Mouse (Mus musculus): ENCODE data around the gene Morn3. TPM values are rescaled to one million over a fixed set of nuclear protein-coding genes. Genes with fewer than 3 reads are reported as not detected.
"Not testable (repeated sequence)": the region's sequence is repeated elsewhere in the genome, so short reads cannot be mapped to it uniquely, and the experiment has no call there.

Morn3 gene
- polyA plus RNA-seq, 1 experiment from 2014 or later: 0.57 TPM

GRCm38 (mm10) chr5:123061402-123061749, 14.6 kb upstream of the Morn3 start:
- not testable (repeated sequence) for ATAC-seq; H3K4me3 ChIP-seq (ENCODE audit: low read length); H3K9ac ChIP-seq (ENCODE audit: low read depth, low read length)

GRCm38 (mm10) chr5:123060706-123061401, 14.0 kb upstream of the Morn3 start:
- peak overlapping the region; percentile 29 for H3K27ac ChIP-seq (ENCODE audit: low read length)
- no peaks in the 10 kb centered on the region for H3K27me3 ChIP-seq (replicated peaks; ENCODE audit: control insufficient read depth, insufficient read depth, low read length)
- H3K36me3 ChIP-seq (ENCODE audit: control insufficient read depth, insufficient read depth, low read length): no peaks in the 10 kb centered on the region
- H3K4me3 ChIP-seq (ENCODE audit: low read length): no peak overlapping the region
- peaks cover 8% of the 10 kb centered on the region for H3K4me1 ChIP-seq (ENCODE audit: control insufficient read depth, insufficient read depth, low read length)
- H3K9ac ChIP-seq (ENCODE audit: low read depth, low read length): no peak overlapping the region
- no peak overlapping the region for H3K4me2 ChIP-seq (ENCODE audit: low read depth, low read length)
- WGBS: 54% methylated on average over 9 of the region's 9 CpGs
- no peaks in the 10 kb centered on the region for H3K9me3 ChIP-seq (ENCODE audit: control insufficient read depth, low read length)
- no peak for ATAC-seq

More at GRCm38 (mm10) chr5:123061402-123061749, 14.6 kb upstream of the Morn3 start:
- H3K27ac ChIP-seq (ENCODE audit: low read length); H3K9me3 ChIP-seq (ENCODE audit: control insufficient read depth, low read length); H3K4me2 ChIP-seq (ENCODE audit: low read depth, low read length); H3K27me3 ChIP-seq (replicated peaks; ENCODE audit: control insufficient read depth, insufficient read depth, low read length); H3K4me1 ChIP-seq (ENCODE audit: control insufficient read depth, insufficient read depth, low read length); H3K36me3 ChIP-seq (ENCODE audit: control insufficient read depth, insufficient read depth, low read length): not testable (repeated sequence)
- WGBS: 73% methylated on average over 5 of the region's 6 CpGs

GRCm38 (mm10) chr5:123059757-123060520, 13.1 kb upstream of the Morn3 start:
- ATAC-seq: no peak
- Histone ChIP-seq H3K4me1 (ENCODE audit: control insufficient read depth, insufficient read depth, low read length) (peaks cover 8% of the 10 kb centered on the region), H3K9ac (ENCODE audit: low read depth, low read length) (peak overlapping the region; percentile 14; the same call in 1 of the 2 replicates), H3K9me3 (ENCODE audit: control insufficient read depth, low read length) (no peaks in the 10 kb centered on the region), H3K27me3 (replicated peaks; ENCODE audit: control insufficient read depth, insufficient read depth, low read length) (no peaks in the 10 kb centered on the region), H3K4me3 (ENCODE audit: low read length) (no peak overlapping the region), H3K4me2 (ENCODE audit: low read depth, low read length) (peak overlapping the region; percentile 27; the same call in 1 of the 2 replicates), H3K36me3 (ENCODE audit: control insufficient read depth, insufficient read depth, low read length) (no peaks in the 10 kb centered on the region), H3K27ac (ENCODE audit: low read length) (peak overlapping the region; percentile 29)
- 18% methylated on average over 14 of the region's 14 CpGs for WGBS

GRCm38 (mm10) chr5:123058251-123059102, 11.7 kb upstream of the Morn3 start:
- WGBS: 31% methylated on average over 16 of the region's 16 CpGs
- no peak for ATAC-seq
- no peaks in the 10 kb centered on the region for H3K27me3 ChIP-seq (replicated peaks; ENCODE audit: control insufficient read depth, insufficient read depth, low read length)
- H3K9me3 ChIP-seq (ENCODE audit: control insufficient read depth, low read length): no peaks in the 10 kb centered on the region
- H3K9ac ChIP-seq (ENCODE audit: low read depth, low read length): peak overlapping the region; percentile 63
- peak overlapping the region; percentile 45 for H3K27ac ChIP-seq (ENCODE audit: low read length)
- no peaks in the 10 kb centered on the region for H3K36me3 ChIP-seq (ENCODE audit: control insufficient read depth, insufficient read depth, low read length)
- peak overlapping the region; percentile 41 for H3K4me3 ChIP-seq (ENCODE audit: low read length)
- H3K4me1 ChIP-seq (ENCODE audit: control insufficient read depth, insufficient read depth, low read length): peaks cover 8% of the 10 kb centered on the region
- peak overlapping the region; percentile 58 for H3K4me2 ChIP-seq (ENCODE audit: low read depth, low read length)

GRCm38 (mm10) chr5:123057366-123058250, 10.8 kb upstream of the Morn3 start:
- Histone ChIP-seq H3K36me3 (ENCODE audit: control insufficient read depth, insufficient read depth, low read length) (no peaks in the 10 kb centered on the region), H3K27me3 (replicated peaks; ENCODE audit: control insufficient read depth, insufficient read depth, low read length) (no peaks in the 10 kb centered on the region), H3K9me3 (ENCODE audit: control insufficient read depth, low read length) (no peaks in the 10 kb centered on the region), H3K9ac (ENCODE audit: low read depth, low read length) (peak overlapping the region; percentile 63), H3K27ac (ENCODE audit: low read length) (peak overlapping the region; percentile 45), H3K4me1 (ENCODE audit: control insufficient read depth, insufficient read depth, low read length) (peaks cover 8% of the 10 kb centered on the region), H3K4me3 (ENCODE audit: low read length) (peak overlapping the region; percentile 41), H3K4me2 (ENCODE audit: low read depth, low read length) (peak overlapping the region; percentile 58)
- ATAC-seq: peak; percentile 95
- 7% methylated on average over 48 of the region's 48 CpGs for WGBS

- peaks cover 5% of the 10 kb centered on the region for H3K4me1 ChIP-seq (ENCODE audit: control insufficient read depth, insufficient read depth, low read length)
- no peak overlapping the region for H3K4me3 ChIP-seq (ENCODE audit: low read length)
- no peak overlapping the region for H3K4me2 ChIP-seq (ENCODE audit: low read depth, low read length)
- H3K9ac ChIP-seq (ENCODE audit: low read depth, low read length): no peak overlapping the region
- no peaks in the 10 kb centered on the region for H3K36me3 ChIP-seq (ENCODE audit: control insufficient read depth, insufficient read depth, low read length)
- WGBS: 77% methylated on average over 5 of the region's 5 CpGs
- H3K27me3 ChIP-seq (replicated peaks; ENCODE audit: control insufficient read depth, insufficient read depth, low read length): no peaks in the 10 kb centered on the region
- no peak overlapping the region for H3K27ac ChIP-seq (ENCODE audit: low read length)
- no peaks in the 10 kb centered on the region for H3K9me3 ChIP-seq (ENCODE audit: control insufficient read depth, low read length)
- no peak for ATAC-seq
Observed at GRCm38 (mm10) chr5:123051736-123052135, 4.9 kb upstream of the Morn3 start.

DNA sequence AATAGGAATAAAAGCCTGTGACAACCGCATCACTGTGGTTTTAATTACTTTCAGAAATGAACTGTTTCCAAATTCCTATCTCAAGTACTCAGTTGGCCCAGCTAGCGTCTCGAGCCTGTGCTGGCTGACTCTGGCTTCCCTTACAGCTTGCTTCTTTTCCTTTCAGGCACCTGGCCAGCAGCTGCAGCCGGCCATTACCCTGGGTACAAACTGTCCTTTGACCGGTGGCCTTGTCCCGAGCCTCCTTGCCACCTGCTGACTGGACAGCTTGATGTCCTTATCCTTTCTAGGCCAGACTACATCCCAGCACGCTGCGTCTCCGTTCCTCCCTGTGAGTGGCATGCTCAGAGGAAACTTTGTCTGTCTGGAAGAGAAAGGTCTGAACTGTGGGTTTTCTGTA, 4.1 kb upstream of the Morn3 start:
- no peak overlapping the region for H3K9ac ChIP-seq (ENCODE audit: low read depth, low read length)
- no peaks in the 10 kb centered on the region for H3K36me3 ChIP-seq (ENCODE audit: control insufficient read depth, insufficient read depth, low read length)
- no peak overlapping the region for H3K4me3 ChIP-seq (ENCODE audit: low read length)
- H3K9me3 ChIP-seq (ENCODE audit: control insufficient read depth, low read length): no peaks in the 10 kb centered on the region
- H3K27ac ChIP-seq (ENCODE audit: low read length): no peak overlapping the region
- peaks cover 5% of the 10 kb centered on the region for H3K4me1 ChIP-seq (ENCODE audit: control insufficient read depth, insufficient read depth, low read length)
- H3K27me3 ChIP-seq (replicated peaks; ENCODE audit: control insufficient read depth, insufficient read depth, low read length): no peaks in the 10 kb centered on the region
- ATAC-seq: no peak
- WGBS: 72% methylated on average over 9 of the region's 9 CpGs
- no peak overlapping the region for H3K4me2 ChIP-seq (ENCODE audit: low read depth, low read length)

GRCm38 (mm10) chr5:123049271-123049670, 2.5 kb upstream of the Morn3 start:
- no peaks in the 10 kb centered on the region for H3K9me3 ChIP-seq (ENCODE audit: control insufficient read depth, low read length)
- H3K27ac ChIP-seq (ENCODE audit: low read length): no peak overlapping the region
- H3K9ac ChIP-seq (ENCODE audit: low read depth, low read length): peak overlapping the region; percentile 47; the same call in 1 of the 2 replicates
- H3K4me3 ChIP-seq (ENCODE audit: low read length): peak overlapping the region; percentile 16; the same call in 1 of the 2 replicates
- WGBS: 2% methylated on average over 12 of the region's 12 CpGs
- H3K4me1 ChIP-seq (ENCODE audit: control insufficient read depth, insufficient read depth, low read length): peaks cover 8% of the 10 kb centered on the region
- ATAC-seq: peak; percentile 33
- H3K36me3 ChIP-seq (ENCODE audit: control insufficient read depth, insufficient read depth, low read length): no peaks in the 10 kb centered on the region
- H3K27me3 ChIP-seq (replicated peaks; ENCODE audit: control insufficient read depth, insufficient read depth, low read length): no peaks in the 10 kb centered on the region
- peak overlapping the region; percentile 36 for H3K4me2 ChIP-seq (ENCODE audit: low read depth, low read length)

All from intestine, embryonic 16.5 days (tissue).